Mouse (Mus musculus) left cerebral cortex, adult 2 months (tissue): ENCODE data around the gene Lgr5. TPM values are rescaled to one million over a fixed set of nuclear protein-coding genes. Genes with fewer than 3 reads are reported as not detected.

Experiments used
- DNase-seq, 2 experiments: peaks; one replicate each; pipeline ENCODE4 v3.0.0; 2021 to 2022; ENCODE audit warnings: low spot score in 2 of 2, mixed read lengths in 1 of 2; ENCODE audit errors: extremely low spot score in 1 of 2
- H3K27ac ChIP-seq: fragments of 200-600 bp; 2 replicates; pipeline ENCODE4 v1.8.1; 2022
- H3K4me3 ChIP-seq: fragments of 200-600 bp; 2 replicates; pipeline ENCODE4 v1.8.1; 2022
- CTCF ChIP-seq: fragments of 200-600 bp; IDR thresholded peaks from 2 replicates; pipeline ENCODE4 v1.8.1; 2022; ENCODE audit warnings: antibody characterized with exemption, mild to moderate bottlenecking, moderate library complexity
- intact Hi-C: fragments of 180-260 bp; cut with DNase I; formaldehyde crosslinking; loops from one replicate; pipeline ENCODE4 v1.15.1; 2025
- total RNA-seq, 2 experiments: library from RNA; stranded (reverse); gene quantifications; 2 replicates each; pipeline ENCODE4 v1.2.3; 2021

The Lgr5 gene
- total RNA-seq, 2 experiments from 2014 or later = 3.2 to 6.2 TPM

DNA sequence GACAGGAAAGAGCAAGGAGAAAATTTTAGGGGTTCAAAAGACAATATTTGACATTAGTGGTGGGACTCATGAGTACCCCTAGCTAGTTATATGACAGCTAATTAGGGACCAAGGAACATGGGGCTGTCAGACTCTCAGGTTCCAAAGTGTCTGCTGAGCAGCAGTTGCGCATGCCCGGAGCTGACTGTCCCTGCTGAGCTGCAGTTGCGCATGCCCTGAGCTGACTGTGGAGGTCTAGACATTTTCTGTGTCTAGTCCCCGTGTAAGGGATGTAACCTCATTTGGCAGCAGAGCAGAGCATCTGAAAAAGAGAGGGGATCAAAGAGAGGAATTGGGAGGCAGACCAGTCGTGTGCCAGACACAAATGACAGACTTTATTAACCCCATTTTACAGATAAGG lies 23.6 kb downstream of the Lgr5 start:
- H3K4me3 ChIP-seq = no peak overlapping the region
- no peak overlapping the region for H3K27ac ChIP-seq
- no peak for DNase-seq
- TF ChIP-seq CTCF = no peak
- intact Hi-C loops = no loop called here

GRCm38 (mm10) chr10:115562911-115563686 lies 24.5 kb downstream of the Lgr5 start:
- DNase-seq = no peak
- no peak for TF ChIP-seq CTCF
- no peak overlapping the region for H3K4me3 ChIP-seq
- intact Hi-C loops = no loop called here
- H3K27ac ChIP-seq = no peak overlapping the region

DNA sequence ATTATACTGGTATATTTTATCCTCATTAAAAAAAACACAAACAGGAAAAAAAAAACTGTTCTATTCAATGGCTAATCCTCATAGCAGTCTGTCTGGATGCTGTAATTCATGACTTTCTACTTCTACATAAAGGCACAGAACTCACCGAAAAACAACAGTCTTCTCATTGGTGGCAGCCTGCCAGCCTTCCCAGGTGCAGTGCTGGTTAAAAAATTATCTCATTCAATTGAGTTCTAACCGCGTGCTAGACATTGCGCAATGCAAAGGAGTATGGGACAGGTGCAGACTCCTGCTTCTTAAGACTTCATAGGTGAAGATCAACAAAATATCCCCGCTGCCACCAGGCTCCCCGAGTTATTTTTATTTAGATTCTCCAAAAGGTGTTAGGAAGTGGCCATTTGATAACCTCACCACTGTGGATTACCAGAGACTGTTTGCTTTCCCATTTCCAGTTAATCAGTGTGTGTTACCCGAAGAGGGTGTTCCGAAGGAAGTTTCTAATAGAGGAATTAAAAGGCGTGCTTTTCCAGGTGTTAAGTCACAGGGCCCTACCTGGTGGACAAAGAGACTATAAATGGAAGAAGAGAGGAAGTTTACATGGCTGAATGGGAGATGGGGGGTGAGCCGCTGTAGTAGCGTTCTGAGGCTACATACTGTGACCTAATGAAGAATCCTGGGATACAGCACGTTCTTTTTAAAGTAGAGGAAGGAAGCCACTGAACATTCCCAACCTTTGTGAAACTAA lies 26.3 kb downstream of the Lgr5 start:
- intact Hi-C loops = no loop called here
- DNase-seq = no peak
- TF ChIP-seq CTCF = no peak
- no peak overlapping the region for H3K27ac ChIP-seq
- H3K4me3 ChIP-seq = no peak overlapping the region

DNA sequence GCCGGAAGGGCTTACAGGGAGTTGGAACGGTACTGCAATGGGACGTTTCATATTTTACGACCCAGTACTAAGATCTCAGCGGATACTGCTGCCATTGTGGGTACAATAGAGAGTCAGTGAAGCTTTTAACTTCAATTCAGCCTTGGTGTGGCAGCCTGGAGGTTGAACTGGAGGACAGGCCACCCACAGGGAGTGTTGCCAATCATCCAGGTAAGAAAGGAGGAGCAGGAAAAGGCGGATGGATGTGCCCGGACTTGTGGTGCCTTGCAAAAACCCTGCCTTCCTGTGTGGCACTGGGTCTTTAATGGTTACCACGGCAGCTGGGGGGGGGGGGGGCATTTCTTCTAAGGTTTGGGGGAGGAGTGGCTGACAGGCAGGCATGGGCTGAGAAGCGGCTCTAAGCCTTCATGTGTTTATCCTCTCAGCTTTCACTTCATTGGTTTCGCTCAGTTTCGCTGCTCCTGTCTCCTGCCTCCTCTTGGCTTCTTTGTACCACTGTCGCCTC lies 30.8 kb downstream of the Lgr5 start:
- no peak overlapping the region for H3K27ac ChIP-seq
- no peak for DNase-seq
- TF ChIP-seq CTCF = no peak
- intact Hi-C loops = no loop called here
- H3K4me3 ChIP-seq = no peak overlapping the region

DNA sequence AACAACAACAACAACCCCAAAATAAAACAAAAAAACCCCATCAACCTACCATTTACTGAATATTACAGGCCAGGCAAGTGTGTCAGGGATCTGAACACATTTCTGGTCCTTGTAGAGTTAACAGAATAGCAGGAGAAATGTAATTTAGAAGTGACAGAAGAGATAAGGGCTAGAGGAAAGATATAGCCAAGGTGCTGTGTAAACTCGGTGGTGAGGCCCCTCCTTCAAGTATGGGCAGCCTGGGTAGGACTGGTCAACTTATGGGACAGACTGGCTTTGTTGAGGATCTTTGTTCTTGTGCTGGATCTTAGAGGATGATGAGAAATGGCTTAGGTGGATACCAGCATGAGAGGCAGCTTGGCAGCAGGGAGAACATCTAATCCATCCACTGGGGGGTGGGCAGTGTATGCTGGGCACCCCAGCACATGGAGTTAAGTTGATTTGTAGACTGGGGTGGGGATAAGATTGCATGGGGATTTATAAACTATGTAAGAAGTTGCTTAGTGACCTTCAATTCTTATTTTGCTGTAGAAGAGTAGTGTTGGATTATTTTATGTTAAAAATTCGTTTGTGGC lies 32.3 kb downstream of the Lgr5 start:
- DNase-seq = no peak
- Histone ChIP-seq H3K27ac (no peak overlapping the region), H3K4me3 (no peak overlapping the region)
- intact Hi-C loops = no loop called here
- TF ChIP-seq CTCF = no peak

DNA sequence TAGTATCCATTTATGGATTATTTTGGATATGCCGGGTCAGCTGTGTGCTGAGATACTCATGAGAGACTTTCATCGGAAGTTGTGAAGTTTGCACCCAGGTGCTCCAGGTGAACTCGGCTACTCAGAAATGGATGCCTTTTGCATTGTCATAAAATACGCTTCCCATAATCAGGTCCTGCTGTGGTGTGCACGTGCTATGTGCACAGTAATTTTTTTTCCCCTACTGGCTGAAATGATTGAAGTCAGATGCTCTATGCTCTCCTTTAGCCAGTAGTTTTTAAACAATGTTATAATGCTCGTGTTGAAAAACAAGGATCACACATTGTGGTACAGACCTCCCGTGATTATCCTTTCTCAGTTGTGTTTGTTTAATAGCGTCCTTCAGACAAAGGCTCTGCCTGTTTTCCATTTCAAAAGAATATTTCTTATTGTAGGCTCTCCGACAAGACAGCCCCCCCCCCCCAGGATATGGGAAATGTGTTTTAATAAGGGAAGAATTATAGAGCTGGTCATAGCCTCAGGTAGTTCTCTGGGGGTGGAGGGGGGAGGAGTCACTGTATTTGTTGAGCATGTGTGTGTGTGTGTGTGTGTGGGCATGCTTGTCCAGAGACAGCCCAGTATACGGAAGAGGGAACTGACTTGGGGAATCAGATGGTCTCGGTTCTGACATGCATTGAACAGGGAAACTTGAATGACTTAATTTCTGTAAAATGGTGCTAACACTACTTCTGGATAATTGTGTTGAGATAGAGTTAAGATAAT lies 34.0 kb downstream of the Lgr5 start:
- intact Hi-C loops = no loop called here
- TF ChIP-seq CTCF = no peak
- no peak overlapping the region for H3K4me3 ChIP-seq
- no peak for DNase-seq
- H3K27ac ChIP-seq = no peak overlapping the region

DNA sequence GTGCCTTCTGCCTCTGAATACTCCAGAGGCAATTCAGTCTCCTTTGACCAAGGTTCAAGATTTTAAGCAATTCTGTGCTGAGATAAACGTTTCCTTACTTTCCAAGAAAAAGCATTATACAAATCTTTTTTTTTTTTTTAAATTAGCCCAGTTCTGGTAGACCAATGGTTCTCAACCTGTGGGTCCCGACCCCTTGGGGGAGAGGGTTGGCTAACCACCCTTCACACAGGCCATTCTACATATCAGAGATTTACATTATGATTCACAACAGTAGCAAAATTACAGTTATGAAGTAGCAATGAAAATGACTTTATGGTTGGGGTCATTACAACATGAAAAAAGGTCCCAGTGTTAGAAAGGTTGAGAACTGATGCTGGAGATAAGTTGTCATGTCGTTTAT lies 36.5 kb downstream of the Lgr5 start:
- intact Hi-C loops = no loop called here
- Histone ChIP-seq H3K27ac (no peak overlapping the region), H3K4me3 (no peak overlapping the region)
- no peak for DNase-seq
- no peak for TF ChIP-seq CTCF

- Histone ChIP-seq H3K27ac (no peak overlapping the region), H3K4me3 (no peak overlapping the region)
- no peak for TF ChIP-seq CTCF
- DNase-seq = no peak
- intact Hi-C loops = no loop called here
These were observed 37.3 kb downstream of the Lgr5 start for GRCm38 (mm10) chr10:115550253-115550652.

DNA sequence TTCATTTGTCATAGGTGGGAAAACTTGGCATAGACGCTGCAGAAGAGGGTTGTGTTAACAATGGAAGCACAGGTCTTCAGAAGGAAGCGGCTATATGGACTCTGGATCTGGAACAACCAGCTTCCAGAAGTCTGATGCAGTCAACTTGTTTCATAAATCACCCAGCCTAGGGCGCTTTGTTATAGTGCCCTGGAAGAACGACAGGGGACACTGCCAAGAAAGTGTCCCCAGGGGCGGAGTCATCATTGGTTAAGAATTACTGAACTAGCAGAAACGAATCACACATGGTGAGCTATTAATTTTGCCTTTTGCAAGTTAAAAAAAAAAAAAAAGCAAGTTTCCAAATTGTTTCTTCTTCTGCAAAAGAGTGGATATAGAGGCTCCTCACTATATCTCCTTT lies 44.7 kb downstream of the Lgr5 start:
- H3K4me3 ChIP-seq = no peak overlapping the region

DNA sequence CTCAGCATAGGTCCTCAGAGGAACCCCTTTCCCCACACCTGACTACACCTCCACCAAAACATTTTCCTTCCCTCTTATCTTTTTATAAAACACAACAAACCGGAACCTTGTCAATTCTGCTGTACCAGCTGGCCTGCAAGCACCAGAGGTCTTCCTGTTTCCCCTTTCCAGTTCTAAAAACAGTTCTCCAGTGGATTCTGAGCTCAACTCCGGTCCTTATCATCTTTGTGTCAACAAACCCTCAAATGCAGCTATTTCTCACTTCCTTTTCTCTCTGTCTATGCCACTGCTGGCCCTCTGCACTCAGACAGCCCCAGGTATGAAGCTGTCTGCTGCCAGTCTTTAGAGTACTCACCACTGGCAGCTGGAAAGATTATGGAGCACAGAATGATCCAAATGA lies 56.8 kb downstream of the Lgr5 start:
- Histone ChIP-seq H3K4me3 (no peak overlapping the region), H3K27ac (no peak overlapping the region)
- DNase-seq = no peak
- no peak for TF ChIP-seq CTCF
- intact Hi-C loops = no loop called here

More for the DNA sequence above, 44.7 kb downstream of the Lgr5 start:
- TF ChIP-seq CTCF = no peak
- DNase-seq = no peak
- intact Hi-C loops = no loop called here
- no peak overlapping the region for H3K27ac ChIP-seq

- H3K4me3 ChIP-seq = no peak overlapping the region
- intact Hi-C loops = no loop called here
- no peak for DNase-seq
- TF ChIP-seq CTCF = no peak
- H3K27ac ChIP-seq = no peak overlapping the region
These were observed 57.8 kb downstream of the Lgr5 start for GRCm38 (mm10) chr10:115529768-115530167.

- DNase-seq = no peak
- no peak for TF ChIP-seq CTCF
- intact Hi-C loops = no loop called here
- Histone ChIP-seq H3K27ac (no peak overlapping the region), H3K4me3 (no peak overlapping the region)
These were observed 58.7 kb downstream of the Lgr5 start for GRCm38 (mm10) chr10:115528892-115529291.
